Mouse (Mus musculus): ENCODE measurements around the gene Slc4a2. TPM values are rescaled to one million over a fixed set of nuclear protein-coding genes. Genes with fewer than 3 reads are reported as not detected.
A peak's percentile ranks its signal among the peaks of the same experiment; 100 is the strongest.
"Not testable (repeated sequence)": the region's sequence is repeated elsewhere in the genome, so short reads cannot be mapped to it uniquely, and the experiment has no call there.

Slc4a2 gene
- total RNA-seq, 1 experiment from 2014 or later = 20.1 TPM

- ATAC-seq (replicated peaks; ENCODE audit: insufficient number of reproducible peaks, low FRiP score, low TSS enrichment, poor library complexity, severe bottlenecking) = no peak
Observed at GRCm38 (mm10) chr5:24392724-24393123, 30.9 kb upstream of the Slc4a2 start.

GRCm38 (mm10) chr5:24393392-24393997, 30.1 kb upstream of the Slc4a2 start, which contains the start of gene Abcb8:
Gene Abcb8 (plus strand): TSS chr5:24393663.
- peak; percentile 60 for ATAC-seq (replicated peaks; ENCODE audit: insufficient number of reproducible peaks, low FRiP score, low TSS enrichment, poor library complexity, severe bottlenecking)

GRCm38 (mm10) chr5:24394165-24394894, 29.3 kb upstream of the Slc4a2 start:
- peak; percentile 86 for ATAC-seq (replicated peaks; ENCODE audit: insufficient number of reproducible peaks, low FRiP score, low TSS enrichment, poor library complexity, severe bottlenecking)

- not testable (repeated sequence) for ATAC-seq (replicated peaks; ENCODE audit: insufficient number of reproducible peaks, low FRiP score, low TSS enrichment, poor library complexity, severe bottlenecking)
Observed at GRCm38 (mm10) chr5:24396254-24396653, 27.4 kb upstream of the Slc4a2 start.

- ATAC-seq (replicated peaks; ENCODE audit: insufficient number of reproducible peaks, low FRiP score, low TSS enrichment, poor library complexity, severe bottlenecking) = no peak
Observed at GRCm38 (mm10) chr5:24399686-24400085, 24.0 kb upstream of the Slc4a2 start.

GRCm38 (mm10) chr5:24400362-24400761, 23.3 kb upstream of the Slc4a2 start:
- ATAC-seq (replicated peaks; ENCODE audit: insufficient number of reproducible peaks, low FRiP score, low TSS enrichment, poor library complexity, severe bottlenecking) = no peak

- no peak for ATAC-seq (replicated peaks; ENCODE audit: insufficient number of reproducible peaks, low FRiP score, low TSS enrichment, poor library complexity, severe bottlenecking)
Observed at GRCm38 (mm10) chr5:24400911-24401605, 22.6 kb upstream of the Slc4a2 start.

- no peak for ATAC-seq (replicated peaks; ENCODE audit: insufficient number of reproducible peaks, low FRiP score, low TSS enrichment, poor library complexity, severe bottlenecking)
Observed at GRCm38 (mm10) chr5:24401969-24402368, 21.7 kb upstream of the Slc4a2 start.

- no peak for ATAC-seq (replicated peaks; ENCODE audit: insufficient number of reproducible peaks, low FRiP score, low TSS enrichment, poor library complexity, severe bottlenecking)
Observed at GRCm38 (mm10) chr5:24404594-24405360, 18.9 kb upstream of the Slc4a2 start.

- no peak for ATAC-seq (replicated peaks; ENCODE audit: insufficient number of reproducible peaks, low FRiP score, low TSS enrichment, poor library complexity, severe bottlenecking)
Observed at GRCm38 (mm10) chr5:24405389-24405876, 18.2 kb upstream of the Slc4a2 start.

GRCm38 (mm10) chr5:24408651-24409050, 15.0 kb upstream of the Slc4a2 start:
- no peak for ATAC-seq (replicated peaks; ENCODE audit: insufficient number of reproducible peaks, low FRiP score, low TSS enrichment, poor library complexity, severe bottlenecking)

- ATAC-seq (replicated peaks; ENCODE audit: insufficient number of reproducible peaks, low FRiP score, low TSS enrichment, poor library complexity, severe bottlenecking) = no peak
Observed at GRCm38 (mm10) chr5:24409466-24409865, 14.2 kb upstream of the Slc4a2 start.

- ATAC-seq (replicated peaks; ENCODE audit: insufficient number of reproducible peaks, low FRiP score, low TSS enrichment, poor library complexity, severe bottlenecking) = no peak
Observed at GRCm38 (mm10) chr5:24412063-24412462, 11.6 kb upstream of the Slc4a2 start.

GRCm38 (mm10) chr5:24413042-24413693, 10.5 kb upstream of the Slc4a2 start, which contains the start of gene Asic3:
Gene Asic3 (plus strand): TSS chr5:24413392.
- no peak for ATAC-seq (replicated peaks; ENCODE audit: insufficient number of reproducible peaks, low FRiP score, low TSS enrichment, poor library complexity, severe bottlenecking)

- ATAC-seq (replicated peaks; ENCODE audit: insufficient number of reproducible peaks, low FRiP score, low TSS enrichment, poor library complexity, severe bottlenecking) = no peak
Observed at GRCm38 (mm10) chr5:24413938-24414337, 9.7 kb upstream of the Slc4a2 start.

GRCm38 (mm10) chr5:24416222-24416736, 7.4 kb upstream of the Slc4a2 start:
- ATAC-seq (replicated peaks; ENCODE audit: insufficient number of reproducible peaks, low FRiP score, low TSS enrichment, poor library complexity, severe bottlenecking) = peak; percentile 36; the same call in 1 of the 2 replicates

- no peak for ATAC-seq (replicated peaks; ENCODE audit: insufficient number of reproducible peaks, low FRiP score, low TSS enrichment, poor library complexity, severe bottlenecking)
Observed at GRCm38 (mm10) chr5:24417587-24417986, 6.0 kb upstream of the Slc4a2 start.

GRCm38 (mm10) chr5:24420381-24420780, 3.3 kb upstream of the Slc4a2 start:
- ATAC-seq (replicated peaks; ENCODE audit: insufficient number of reproducible peaks, low FRiP score, low TSS enrichment, poor library complexity, severe bottlenecking) = no peak

All from monocyte, adult 5-6 weeks (primary cell).